Mouse (Mus musculus) lung, embryonic 15.5 days (tissue): ENCODE data around the gene Utp3. TPM values are rescaled to one million over a fixed set of nuclear protein-coding genes. Genes with fewer than 3 reads are reported as not detected.

Source experiments
- ATAC-seq: fragments of 200-750 bp; cut with Nextera tagmentation; 2 replicates; pipeline ENCODE4 v1.8.0; 2017; ENCODE audit warnings: moderate number of reproducible peaks, borderline replicate concordance; ENCODE audit not compliant: low FRiP score, low TSS enrichment; ENCODE audit errors: extremely low read depth
- H3K27ac ChIP-seq: fragments of 300-500 bp; sonication (generic); 2 replicates; pipeline ENCODE4 v1.5.1; 2015; ENCODE audit warnings: moderate library complexity, mild to moderate bottlenecking, inconsistent platforms
- H3K27me3 ChIP-seq: fragments of 300-500 bp; sonication (generic); 2 replicates; pipeline ENCODE4 v1.6.1; 2015; ENCODE audit warnings: inconsistent platforms
- H3K36me3 ChIP-seq: fragments of 300-500 bp; sonication (generic); 2 replicates; pipeline ENCODE4 v1.6.1; 2015; ENCODE audit warnings: inconsistent platforms
- H3K4me1 ChIP-seq: fragments of 300-500 bp; sonication (generic); 2 replicates; pipeline ENCODE4 v1.6.1; 2015; ENCODE audit warnings: inconsistent platforms
- H3K4me2 ChIP-seq: fragments of 300-500 bp; sonication (generic); 2 replicates; pipeline ENCODE4 v1.6.1; 2015; ENCODE audit warnings: inconsistent platforms, mild to moderate bottlenecking, moderate library complexity
- H3K4me3 ChIP-seq: fragments of 300-500 bp; sonication (generic); 2 replicates; pipeline ENCODE4 v1.5.1; 2015; ENCODE audit warnings: mild to moderate bottlenecking, inconsistent platforms
- H3K9ac ChIP-seq: fragments of 300-500 bp; sonication (generic); 2 replicates; pipeline ENCODE4 v1.6.1; 2015; ENCODE audit warnings: inconsistent platforms
- H3K9me3 ChIP-seq: fragments of 300-500 bp; sonication (generic); 2 replicates; pipeline ENCODE4 v1.6.1; 2016; ENCODE audit warnings: inconsistent platforms
- WGBS: fragments of 180-500 bp; shearing (Covaris S2); methylation state at CpG from one replicate; pipeline ENCODE4 v1.1.7; 2015; 5-methylcytosine and 5-hydroxymethylcytosine counted together
- polyA plus RNA-seq: library from polyadenylated mRNA; unstranded; fragments of >200 nt; fragmentation: Nextera tagmentation; extraction: Ambion mirVana; gene quantifications from 2 replicates; pipeline ENCODE4 v1.2.1, GENCODE M21; 2015

The Utp3 gene
- polyA plus RNA-seq, 1 experiment from 2014 or later: 66.7 TPM

DNA sequence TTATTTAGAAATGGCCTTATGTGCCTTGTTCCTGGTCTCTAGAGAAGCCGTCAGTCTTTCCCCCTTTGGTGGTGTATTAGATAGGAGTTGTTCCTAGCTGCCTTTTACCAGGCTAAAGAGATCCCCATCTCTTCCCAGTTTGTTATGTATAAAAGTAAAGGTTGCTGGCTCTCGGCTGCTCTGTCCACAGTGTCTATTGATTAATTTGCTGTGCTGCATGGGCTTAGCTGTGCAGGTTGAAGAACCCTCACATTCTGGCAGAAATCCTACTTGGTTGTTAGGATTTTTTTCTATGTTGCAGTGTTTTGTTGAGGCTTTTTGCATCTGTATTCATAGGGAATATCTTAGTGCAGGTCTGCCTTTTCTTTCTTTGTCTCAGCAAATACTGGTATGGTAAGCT lies 47.8 kb downstream of the Utp3 start:
- H3K27ac ChIP-seq: no peak overlapping the region
- H3K4me3 ChIP-seq: no peak overlapping the region
- no peaks in the 10 kb centered on the region for H3K9me3 ChIP-seq
- no peaks in the 10 kb centered on the region for H3K36me3 ChIP-seq
- H3K4me2 ChIP-seq: no peak overlapping the region
- H3K27me3 ChIP-seq: no peaks in the 10 kb centered on the region
- no peak for ATAC-seq
- WGBS: 73% methylated on average over 2 of the region's 2 CpGs
- no peaks in the 10 kb centered on the region for H3K4me1 ChIP-seq
- H3K9ac ChIP-seq: no peak overlapping the region

DNA sequence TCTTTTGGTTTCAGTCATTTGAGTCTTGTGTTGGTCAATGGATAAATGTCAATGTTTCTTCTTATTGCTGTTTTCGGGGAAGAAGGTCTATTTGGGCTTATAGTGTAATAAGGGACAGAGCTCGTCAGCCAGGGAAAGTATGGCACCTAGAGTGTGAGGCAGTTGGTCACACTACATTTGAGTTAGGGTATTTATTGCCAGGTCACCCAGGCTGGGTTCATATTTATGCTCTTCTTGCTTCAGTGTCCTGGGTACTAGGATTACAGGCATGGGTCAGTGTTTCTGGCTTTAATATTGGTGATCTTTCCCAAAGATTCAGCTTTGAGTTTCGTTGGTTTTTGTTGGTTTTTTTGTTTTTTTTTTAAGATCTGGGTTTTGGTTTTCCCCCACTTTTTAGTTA lies 48.5 kb downstream of the Utp3 start:
- H3K4me3 ChIP-seq: no peak overlapping the region
- ATAC-seq: no peak
- H3K9me3 ChIP-seq: no peaks in the 10 kb centered on the region
- no peaks in the 10 kb centered on the region for H3K27me3 ChIP-seq
- no peaks in the 10 kb centered on the region for H3K36me3 ChIP-seq
- no peak overlapping the region for H3K9ac ChIP-seq
- no peak overlapping the region for H3K27ac ChIP-seq
- no peak overlapping the region for H3K4me2 ChIP-seq
- 85% methylated on average over 3 of the region's 3 CpGs for WGBS
- no peaks in the 10 kb centered on the region for H3K4me1 ChIP-seq

DNA sequence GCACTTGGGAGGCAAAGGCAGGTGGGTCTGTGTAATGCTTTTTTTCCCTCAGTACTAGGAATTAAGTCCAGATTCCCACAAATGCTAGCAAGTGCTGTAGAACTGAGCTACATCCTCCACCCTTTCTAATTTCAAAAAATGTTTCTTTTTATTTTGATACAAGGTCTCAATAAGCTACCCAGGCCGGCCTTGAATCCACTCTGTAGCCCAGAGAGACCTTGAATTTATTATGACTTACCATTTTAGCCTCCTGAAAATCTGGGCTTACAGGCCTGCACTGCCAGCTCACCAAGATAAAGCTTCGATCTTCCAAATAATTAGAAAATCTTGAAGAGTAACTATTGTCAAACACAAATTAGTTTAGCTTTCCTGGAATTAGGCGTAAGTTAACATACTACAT lies 49.8 kb downstream of the Utp3 start:
- no peaks in the 10 kb centered on the region for H3K4me1 ChIP-seq
- H3K4me2 ChIP-seq: no peak overlapping the region
- ATAC-seq: no peak
- no peak overlapping the region for H3K4me3 ChIP-seq
- no peak overlapping the region for H3K27ac ChIP-seq
- H3K9ac ChIP-seq: no peak overlapping the region
- H3K9me3 ChIP-seq: no peaks in the 10 kb centered on the region
- WGBS: 89% methylated on average over 3 of the region's 3 CpGs
- no peaks in the 10 kb centered on the region for H3K36me3 ChIP-seq
- H3K27me3 ChIP-seq: no peaks in the 10 kb centered on the region

DNA sequence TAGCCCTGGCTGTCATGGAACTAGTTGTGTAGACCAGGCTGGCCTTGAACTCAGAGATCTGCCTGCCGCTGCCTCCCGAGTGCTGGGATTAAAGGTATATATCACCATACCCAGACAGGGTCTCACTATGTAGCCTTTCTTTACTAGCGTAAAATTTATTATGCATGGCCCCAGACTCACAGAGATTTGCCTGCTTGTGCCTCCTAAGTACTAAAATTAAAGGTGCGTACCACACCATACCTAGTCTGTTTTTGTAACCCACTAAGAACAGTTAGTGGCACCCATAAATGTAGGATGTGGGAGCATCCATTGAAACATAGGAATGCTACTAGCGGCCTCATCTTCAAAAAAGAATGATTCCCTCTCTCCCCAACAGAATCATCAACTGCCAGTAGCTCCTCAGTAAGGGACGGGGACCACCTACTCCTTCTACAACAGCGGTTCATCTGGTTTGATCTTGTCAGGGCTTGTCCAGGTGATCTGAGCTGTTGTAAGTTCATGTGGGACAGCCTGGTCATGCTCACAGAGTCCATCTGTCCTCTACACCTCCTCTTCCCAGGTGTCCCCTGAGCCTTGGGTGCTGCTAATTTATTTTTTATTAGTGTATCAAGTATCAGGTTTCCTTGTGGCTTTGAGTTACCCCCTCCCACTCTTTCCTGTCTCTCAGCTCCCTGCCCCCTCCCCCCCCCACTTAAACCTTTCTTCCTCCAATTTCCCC lies 50.5 kb downstream of the Utp3 start:
- ATAC-seq: no peak
- Histone ChIP-seq H3K4me2 (no peak overlapping the region), H3K36me3 (no peaks in the 10 kb centered on the region), H3K27me3 (no peaks in the 10 kb centered on the region), H3K27ac (no peak overlapping the region), H3K4me1 (no peaks in the 10 kb centered on the region), H3K4me3 (no peak overlapping the region), H3K9me3 (no peaks in the 10 kb centered on the region), H3K9ac (no peak overlapping the region)
- 96% methylated on average over 7 of the region's 7 CpGs for WGBS

Other genes with a start within 250 kb of the Utp3 start
- gene Prol1, start 237.2 kb upstream of the Utp3 start, polyA plus RNA-seq: not detected in 2 replicates
- gene Amtn, start 178.4 kb upstream of the Utp3 start, polyA plus RNA-seq: not detected in 2 replicates
- gene Ambn, start 98.5 kb upstream of the Utp3 start, polyA plus RNA-seq: not detected in 2 replicates
- gene Enam, start 66.5 kb upstream of the Utp3 start, polyA plus RNA-seq: not detected in 2 replicates
- 0.11 TPM in 1 of 2 replicates, not detected in the other for gene Jchain, start 26.6 kb upstream of the Utp3 start, polyA plus RNA-seq
- 9.9 and 11.2 TPM in 2 replicates for gene Rufy3, start 10.6 kb downstream of the Utp3 start, polyA plus RNA-seq
- 59.4 and 62.5 TPM in 2 replicates for gene Grsf1, start 121.7 kb downstream of the Utp3 start, polyA plus RNA-seq
- gene Mob1b, start 166.4 kb downstream of the Utp3 start, polyA plus RNA-seq: 10.6 and 11.9 TPM in 2 replicates
- gene Dck, start 210.5 kb downstream of the Utp3 start, polyA plus RNA-seq: 51.5 and 52.4 TPM in 2 replicates